Mouse (Mus musculus): Measurements from ENCODE around the gene Rpl34.
A peak's percentile ranks its signal among the peaks of the same experiment; 100 is the strongest.

GRCm38 (mm10) chr3:130729472-130730188 lies 568 bp downstream of the Rpl34 start:
- TF ChIP-seq EP300 (IDR thresholded peaks at IDR 0.05; ENCODE audit: low read depth) (no peak), CTCF (IDR thresholded peaks at IDR 0.05; ENCODE audit: low read depth) (peak; percentile 54)

Data from liver, postnatal 0 days (tissue).